Mouse (Mus musculus) yolk sac, embryonic 10.5 days (tissue): ENCODE data around the gene Vmn1r121.
"Not testable (repeated sequence)": the region's sequence is repeated elsewhere in the genome, so short reads cannot be mapped to it uniquely, and the experiment has no call there.

Experiments used
- DNase-seq: peaks from one replicate; pipeline ENCODE4 v3.0.0-alpha.2; 2017; ENCODE audit warnings: low spot score

Vmn1r121 gene

GRCm38 (mm10) chr7:21098413-21098812, at the start of gene Vmn1r121:
TSS of gene Vmn1r121 (minus strand) at chr7:21098513.
- DNase-seq = not testable (repeated sequence)

GRCm38 (mm10) chr7:21134028-21134427, 35.7 kb upstream of the Vmn1r121 start, which contains the start of gene Vmn1r122:
TSS of gene Vmn1r122 (minus strand) at chr7:21134128.
- DNase-seq = not testable (repeated sequence)

DNA sequence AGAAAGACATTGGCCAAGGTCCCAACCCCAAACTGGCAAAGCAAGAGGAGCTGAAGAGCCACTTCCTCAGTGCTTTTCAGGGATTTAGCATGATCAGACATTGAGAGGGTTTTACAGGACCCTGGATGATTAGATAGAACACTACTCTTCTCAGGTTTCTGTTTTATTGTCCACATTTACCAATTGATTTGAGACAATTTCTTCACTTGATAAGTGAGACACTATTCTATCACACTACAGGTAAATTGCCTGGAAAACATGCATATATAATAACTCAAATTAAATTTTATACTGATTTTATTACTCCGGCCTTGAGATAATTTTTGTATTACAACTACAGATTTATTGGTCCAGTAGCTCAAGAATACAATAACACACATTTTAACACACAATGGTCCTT, 44.6 kb downstream of the Vmn1r121 start, which contains the start of gene Vmn1r120:
Gene Vmn1r120, minus strand, starts transcription at position 101 of the 400 bp plus-strand sequence.
- DNase-seq = not testable (repeated sequence)
